Mouse (Mus musculus): ENCODE results near the gene Cnih3. TPM values are rescaled to one million over a fixed set of nuclear protein-coding genes. Genes with fewer than 3 reads are reported as not detected.

Gene Cnih3
- polyA plus RNA-seq, 1 experiment from 2014 or later = 5.1 TPM

- Histone ChIP-seq H3K36me3 (no peaks in the 10 kb centered on the region), H3K4me3 (no peak overlapping the region), H3K27ac (no peak overlapping the region), H3K9ac (no peak overlapping the region), H3K27me3 (no peaks in the 10 kb centered on the region), H3K4me1 (0 out of 2 replicates have a peak, but pooled peaks cover 4% of the 10 kb centered on the region), H3K9me3 (replicated peaks) (no peaks in the 10 kb centered on the region), H3K4me2 (replicated peaks) (no peak overlapping the region)
- 95% methylated on average over 5 of the region's 5 CpGs for WGBS
- no peak for ATAC-seq (ENCODE audit: low FRiP score)
Observed at GRCm38 (mm10) chr1:181445041-181445440, 92.6 kb downstream of the Cnih3 start.

GRCm38 (mm10) chr1:181445630-181446257 lies 93.3 kb downstream of the Cnih3 start:
- no peak for ATAC-seq (ENCODE audit: low FRiP score)
- Histone ChIP-seq H3K4me2 (replicated peaks) (no peak overlapping the region), H3K4me1 (0 out of 2 replicates have a peak, but pooled peaks cover 4% of the 10 kb centered on the region), H3K4me3 (no peak overlapping the region), H3K27me3 (no peaks in the 10 kb centered on the region), H3K36me3 (no peaks in the 10 kb centered on the region), H3K9me3 (replicated peaks) (no peaks in the 10 kb centered on the region), H3K9ac (no peak overlapping the region), H3K27ac (no peak overlapping the region)
- WGBS = 61% methylated on average over 1 of the region's 1 CpGs

GRCm38 (mm10) chr1:181446591-181447114 lies 94.2 kb downstream of the Cnih3 start:
- no peak overlapping the region for H3K27ac ChIP-seq
- ATAC-seq (ENCODE audit: low FRiP score) = no peak
- H3K9ac ChIP-seq = no peak overlapping the region
- H3K4me2 ChIP-seq (replicated peaks) = no peak overlapping the region
- WGBS = 89% methylated on average over 6 of the region's 6 CpGs
- no peaks in the 10 kb centered on the region for H3K27me3 ChIP-seq
- no peak overlapping the region for H3K4me3 ChIP-seq
- H3K4me1 ChIP-seq = 0 out of 2 replicates have a peak, but pooled peaks cover 4% of the 10 kb centered on the region
- H3K36me3 ChIP-seq = no peaks in the 10 kb centered on the region
- H3K9me3 ChIP-seq (replicated peaks) = no peaks in the 10 kb centered on the region

- no peaks in the 10 kb centered on the region for H3K27me3 ChIP-seq
- H3K27ac ChIP-seq = no peak overlapping the region
- 0 out of 2 replicates have a peak, but pooled peaks cover 4% of the 10 kb centered on the region for H3K4me1 ChIP-seq
- no peaks in the 10 kb centered on the region for H3K9me3 ChIP-seq (replicated peaks)
- no peak for ATAC-seq (ENCODE audit: low FRiP score)
- 73% methylated on average over 4 of the region's 4 CpGs for WGBS
- no peak overlapping the region for H3K4me3 ChIP-seq
- H3K36me3 ChIP-seq = no peaks in the 10 kb centered on the region
- H3K9ac ChIP-seq = no peak overlapping the region
- no peak overlapping the region for H3K4me2 ChIP-seq (replicated peaks)
Observed at GRCm38 (mm10) chr1:181447576-181447975, 95.1 kb downstream of the Cnih3 start.

GRCm38 (mm10) chr1:181448041-181448440 lies 95.6 kb downstream of the Cnih3 start:
- ATAC-seq (ENCODE audit: low FRiP score) = no peak
- Histone ChIP-seq H3K4me1 (0 out of 2 replicates have a peak, but pooled peaks cover 4% of the 10 kb centered on the region), H3K9me3 (replicated peaks) (no peaks in the 10 kb centered on the region), H3K4me2 (replicated peaks) (no peak overlapping the region), H3K4me3 (no peak overlapping the region), H3K27ac (no peak overlapping the region), H3K9ac (no peak overlapping the region), H3K36me3 (no peaks in the 10 kb centered on the region), H3K27me3 (no peaks in the 10 kb centered on the region)
- WGBS = 86% methylated on average over 7 of the region's 7 CpGs

GRCm38 (mm10) chr1:181453106-181453505 lies 100.7 kb downstream of the Cnih3 start:
- no peaks in the 10 kb centered on the region for H3K36me3 ChIP-seq
- 83% methylated on average over 6 of the region's 6 CpGs for WGBS
- H3K27ac ChIP-seq = no peak overlapping the region
- no peaks in the 10 kb centered on the region for H3K4me1 ChIP-seq
- ATAC-seq (ENCODE audit: low FRiP score) = no peak
- no peak overlapping the region for H3K4me3 ChIP-seq
- no peak overlapping the region for H3K4me2 ChIP-seq (replicated peaks)
- no peaks in the 10 kb centered on the region for H3K9me3 ChIP-seq (replicated peaks)
- H3K27me3 ChIP-seq = no peaks in the 10 kb centered on the region
- no peak overlapping the region for H3K9ac ChIP-seq

- Histone ChIP-seq H3K9me3 (replicated peaks) (no peaks in the 10 kb centered on the region), H3K4me2 (replicated peaks) (no peak overlapping the region), H3K4me3 (no peak overlapping the region), H3K27ac (no peak overlapping the region), H3K36me3 (no peaks in the 10 kb centered on the region), H3K4me1 (no peaks in the 10 kb centered on the region), H3K9ac (no peak overlapping the region), H3K27me3 (no peaks in the 10 kb centered on the region)
- whole genome bisulfite sequencing = 90% methylated on average over 7 of the region's 7 CpGs
- ATAC-seq (ENCODE audit: low FRiP score) = no peak
Observed at GRCm38 (mm10) chr1:181456911-181457310, 104.5 kb downstream of the Cnih3 start.

- Histone ChIP-seq H3K4me1 (peaks cover 10% of the 10 kb centered on the region; the same call in 1 of the 2 replicates), H3K27ac (no peak overlapping the region), H3K4me2 (replicated peaks) (no peak overlapping the region), H3K27me3 (no peaks in the 10 kb centered on the region), H3K9ac (no peak overlapping the region), H3K36me3 (no peaks in the 10 kb centered on the region), H3K9me3 (replicated peaks) (no peaks in the 10 kb centered on the region), H3K4me3 (no peak overlapping the region)
- WGBS = 72% methylated on average over 7 of the region's 7 CpGs
- no peak for ATAC-seq (ENCODE audit: low FRiP score)
Observed at GRCm38 (mm10) chr1:181459431-181460105, 107.1 kb downstream of the Cnih3 start.

- 87% methylated on average over 2 of the region's 2 CpGs for WGBS
- Histone ChIP-seq H3K4me1 (peaks cover 10% of the 10 kb centered on the region; the same call in 1 of the 2 replicates), H3K27me3 (no peaks in the 10 kb centered on the region)
Observed at GRCm38 (mm10) chr1:181460283-181460682, 107.9 kb downstream of the Cnih3 start.

GRCm38 (mm10) chr1:181461484-181461883 lies 109.1 kb downstream of the Cnih3 start:
- Histone ChIP-seq H3K9me3 (replicated peaks) (no peaks in the 10 kb centered on the region), H3K4me1 (peaks cover 10% of the 10 kb centered on the region; the same call in 1 of the 2 replicates), H3K4me2 (replicated peaks) (no peak overlapping the region), H3K36me3 (no peaks in the 10 kb centered on the region), H3K9ac (no peak overlapping the region), H3K4me3 (no peak overlapping the region), H3K27ac (no peak overlapping the region), H3K27me3 (no peaks in the 10 kb centered on the region)
- ATAC-seq (ENCODE audit: low FRiP score) = no peak
- WGBS = 76% methylated on average over 8 of the region's 8 CpGs

More at GRCm38 (mm10) chr1:181460283-181460682, 107.9 kb downstream of the Cnih3 start:
- no peak for ATAC-seq (ENCODE audit: low FRiP score)
- Histone ChIP-seq H3K4me3 (no peak overlapping the region), H3K4me2 (replicated peaks) (no peak overlapping the region), H3K36me3 (no peaks in the 10 kb centered on the region), H3K9me3 (replicated peaks) (no peaks in the 10 kb centered on the region), H3K9ac (no peak overlapping the region), H3K27ac (no peak overlapping the region)

- Histone ChIP-seq H3K27ac (no peak overlapping the region), H3K9ac (no peak overlapping the region), H3K4me3 (no peak overlapping the region), H3K4me1 (peaks cover 10% of the 10 kb centered on the region; the same call in 1 of the 2 replicates), H3K27me3 (no peaks in the 10 kb centered on the region), H3K4me2 (replicated peaks) (no peak overlapping the region), H3K36me3 (no peaks in the 10 kb centered on the region), H3K9me3 (replicated peaks) (no peaks in the 10 kb centered on the region)
- 39% methylated on average over 8 of the region's 8 CpGs for WGBS
- ATAC-seq (ENCODE audit: low FRiP score) = no peak
Observed at GRCm38 (mm10) chr1:181462051-181462905, 109.8 kb downstream of the Cnih3 start.

GRCm38 (mm10) chr1:181462906-181463179 lies 110.4 kb downstream of the Cnih3 start:
- Histone ChIP-seq H3K4me3 (no peak overlapping the region), H3K4me1 (peaks cover 10% of the 10 kb centered on the region; the same call in 1 of the 2 replicates), H3K4me2 (replicated peaks) (no peak overlapping the region), H3K36me3 (no peaks in the 10 kb centered on the region), H3K9ac (no peak overlapping the region), H3K27me3 (no peaks in the 10 kb centered on the region), H3K9me3 (replicated peaks) (no peaks in the 10 kb centered on the region), H3K27ac (no peak overlapping the region)
- ATAC-seq (ENCODE audit: low FRiP score) = no peak
- 83% methylated on average over 6 of the region's 6 CpGs for WGBS

Measured in hindbrain, embryonic 12.5 days (tissue).